In the genomic region with DNA sequence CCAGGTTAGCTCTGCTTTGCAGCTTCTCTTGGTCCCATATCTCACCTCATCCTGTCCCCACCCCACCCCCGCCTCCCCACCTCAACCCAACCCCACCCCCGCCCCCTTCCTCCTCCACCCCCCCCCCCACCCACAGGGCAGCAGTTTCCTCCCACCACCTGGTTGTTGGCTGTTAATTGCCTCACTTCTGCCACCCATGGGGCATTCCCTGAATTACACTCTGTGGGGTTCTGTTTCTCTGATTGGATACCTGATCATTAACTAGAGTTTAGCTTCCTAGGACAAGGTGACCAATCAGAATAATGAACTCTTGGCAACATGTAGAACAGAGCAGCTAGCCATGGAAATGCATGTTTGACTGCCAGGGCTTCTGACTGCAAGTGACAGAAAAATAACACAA, we compare ENCODE assay signal across 9 mouse cellular contexts. TPM values are rescaled to one million over a fixed set of nuclear protein-coding genes. Genes with fewer than 3 reads are reported as not detected.
DNase-seq lines count a peak whose midpoint lies in the region; ATAC-seq lines count a peak whose summit lies in the region.
"Had no signal": no experiment of that assay in that cellular context is flagged by ENCODE, and none has a peak within 500 bp of the region (broad histone marks: within the 10 kb centered on the region; RNA-seq: fewer than 3 reads in every experiment).

No protein-coding gene starts in this region.

- no peaks in the 10 kb centered on the region for H3K36me3 ChIP-seq in midbrain, embryonic 13.5 days
- H3K36me3 ChIP-seq: lung, embryonic 15.5 days had no signal

- 37% methylated on average over 2 of the region's 2 CpGs for WGBS in midbrain, embryonic 13.5 days

- peaks cover 4% of the 10 kb centered on the region for H3K4me1 ChIP-seq in midbrain, embryonic 13.5 days (replicated peaks)
- H3K4me1 ChIP-seq: lung, embryonic 15.5 days had no signal

- ATAC-seq in megakaryocyte-erythroid progenitor cell, adult 5-6 weeks (replicated peaks; ENCODE audit: low FRiP score, low TSS enrichment, poor library complexity, severe bottlenecking), result peak; percentile 64
- ATAC-seq in midbrain, embryonic 13.5 days, result no peak

- DNase-seq in gastrocnemius, postnatal 10 days, result peak; percentile 45
- no peak for DNase-seq in gastrocnemius, postnatal 25 days
- peak; percentile 32 for DNase-seq in 3T3-L1 (ENCODE audit: low read depth, low spot score)
- DNase-seq in T-cell, adult 2 months (ENCODE audit: low spot score), result peak; percentile 68
- no peak for DNase-seq in testis, postnatal 14 days (ENCODE audit: low spot score)
- no peak for DNase-seq in cerebellum, postnatal 25 days

- H3K4me3 ChIP-seq in midbrain, embryonic 13.5 days (replicated peaks), result no peak overlapping the region
- H3K4me3 ChIP-seq: lung, embryonic 15.5 days had no signal

- no peak overlapping the region for H3K9ac ChIP-seq in midbrain, embryonic 13.5 days (replicated peaks)
- H3K9ac ChIP-seq: lung, embryonic 15.5 days had no signal

- H3K27me3 ChIP-seq in midbrain, embryonic 13.5 days, result no peaks in the 10 kb centered on the region
- H3K27me3 ChIP-seq: lung, embryonic 15.5 days had no signal

- H3K4me2 ChIP-seq in midbrain, embryonic 13.5 days (replicated peaks), result no peak overlapping the region
- H3K4me2 ChIP-seq: lung, embryonic 15.5 days had no signal

- H3K9me3 ChIP-seq in midbrain, embryonic 13.5 days, result no peaks in the 10 kb centered on the region
- H3K9me3 ChIP-seq: lung, embryonic 15.5 days had no signal

- no peak overlapping the region for H3K27ac ChIP-seq in midbrain, embryonic 13.5 days
- H3K27ac ChIP-seq: lung, embryonic 15.5 days had no signal

RNA-seq across cellular contexts. Expression of a gene that starts 16.1 kb away (rescaled TPM):
- total RNA-seq in gastrocnemius, postnatal 10 days (2021), result 1 to 10 TPM; 3.4 to 4.1 TPM
- 1 to 10 TPM; 1.2 to 3.8 TPM for total RNA-seq in gastrocnemius, postnatal 25 days (2021)
- 1.6 and 5.0 TPM in 2 replicates for total RNA-seq in megakaryocyte-erythroid progenitor cell, adult 5-6 weeks (2014; fragmentation: Nextera tagmentation)
- total RNA-seq in megakaryocyte-erythroid progenitor cell, adult 5-6 weeks (2017), result 2.4 and 3.1 TPM in 2 replicates
- polyA plus RNA-seq in midbrain, embryonic 13.5 days (2015; fragmentation: Nextera tagmentation; extraction: Ambion mirVana), result 10.8 and 11.1 TPM in 2 replicates

RNA-seq across cellular contexts. Expression of a gene that starts 29.1 kb away (rescaled TPM):
- 10 to 100 TPM; 18.8 to 22.8 TPM for total RNA-seq in gastrocnemius, postnatal 10 days (2021)
- 10 to 100 TPM; 25.7 to 27.0 TPM for total RNA-seq in gastrocnemius, postnatal 25 days (2021)
- total RNA-seq in megakaryocyte-erythroid progenitor cell, adult 5-6 weeks (2014; fragmentation: Nextera tagmentation), result 21.0 and 31.0 TPM in 2 replicates
- total RNA-seq in megakaryocyte-erythroid progenitor cell, adult 5-6 weeks (2017), result 20.2 and 22.7 TPM in 2 replicates
- polyA plus RNA-seq in midbrain, embryonic 13.5 days (2015; fragmentation: Nextera tagmentation; extraction: Ambion mirVana), result 3.2 and 3.4 TPM in 2 replicates

Comparison
In these comparisons a context has a peak if more than half of its experiments do, and no peak if none do; other contexts are left out.
1. DNase-seq: peak in gastrocnemius, postnatal 10 days (single experiment), 3T3-L1 (single experiment) and T-cell, adult 2 months (single experiment); none in gastrocnemius, postnatal 25 days (single experiment), testis, postnatal 14 days (single experiment) and cerebellum, postnatal 25 days (0 of 2).